Mouse (Mus musculus) embryonic facial prominence, embryonic 12.5 days (tissue): ENCODE results near the gene Apoc2. TPM values are rescaled to one million over a fixed set of nuclear protein-coding genes. Genes with fewer than 3 reads are reported as not detected.
A peak's percentile ranks its signal among the peaks of the same experiment; 100 is the strongest.

Experiments
- ATAC-seq: fragments of 200-750 bp; cut with Nextera tagmentation; 2 replicates; pipeline ENCODE4 v1.8.0; 2017; ENCODE audit not compliant: insufficient number of reproducible peaks, insufficient read depth, low FRiP score, low TSS enrichment
- H3K27ac ChIP-seq: fragments of 300-500 bp; sonication (generic); 2 replicates; pipeline ENCODE4 v1.5.1; 2016; ENCODE audit warnings: mild to moderate bottlenecking
- H3K27me3 ChIP-seq: fragments of 300-500 bp; sonication (generic); 2 replicates; pipeline ENCODE4 v1.6.1; 2016; ENCODE audit warnings: mild to moderate bottlenecking, moderate library complexity
- H3K36me3 ChIP-seq: fragments of 300-500 bp; sonication (generic); 2 replicates; pipeline ENCODE4 v1.6.1; 2016; ENCODE audit warnings: mild to moderate bottlenecking
- H3K4me1 ChIP-seq: fragments of 300-500 bp; sonication (generic); 2 replicates; pipeline ENCODE4 v1.6.1; 2016
- H3K4me2 ChIP-seq: fragments of 300-500 bp; sonication (generic); replicated peaks from 2 replicates; pipeline ENCODE4 v1.6.1; 2016; ENCODE audit warnings: mild to moderate bottlenecking, moderate library complexity
- H3K4me3 ChIP-seq: fragments of 300-500 bp; sonication (generic); 2 replicates; pipeline ENCODE4 v1.5.1; 2016; ENCODE audit warnings: mild to moderate bottlenecking
- H3K9ac ChIP-seq: fragments of 300-500 bp; sonication (generic); 2 replicates; pipeline ENCODE4 v1.6.1; 2016; ENCODE audit warnings: mild to moderate bottlenecking, moderate library complexity
- H3K9me3 ChIP-seq: fragments of 300-500 bp; sonication (generic); 2 replicates; pipeline ENCODE4 v1.6.1; 2016; ENCODE audit warnings: mild to moderate bottlenecking, moderate library complexity
- WGBS: fragments of 180-500 bp; shearing (Covaris S2); methylation state at CpG from one replicate; pipeline ENCODE4 v1.1.7; 2016; 5-methylcytosine and 5-hydroxymethylcytosine counted together
- polyA plus RNA-seq: library from polyadenylated mRNA; unstranded; fragments of >200 nt; fragmentation: Nextera tagmentation; extraction: Ambion mirVana; gene quantifications from 2 replicates; pipeline ENCODE4 v1.2.1, GENCODE M21; 2016

The Apoc2 gene
- polyA plus RNA-seq, 1 experiment from 2014 or later: 0.83 TPM

DNA sequence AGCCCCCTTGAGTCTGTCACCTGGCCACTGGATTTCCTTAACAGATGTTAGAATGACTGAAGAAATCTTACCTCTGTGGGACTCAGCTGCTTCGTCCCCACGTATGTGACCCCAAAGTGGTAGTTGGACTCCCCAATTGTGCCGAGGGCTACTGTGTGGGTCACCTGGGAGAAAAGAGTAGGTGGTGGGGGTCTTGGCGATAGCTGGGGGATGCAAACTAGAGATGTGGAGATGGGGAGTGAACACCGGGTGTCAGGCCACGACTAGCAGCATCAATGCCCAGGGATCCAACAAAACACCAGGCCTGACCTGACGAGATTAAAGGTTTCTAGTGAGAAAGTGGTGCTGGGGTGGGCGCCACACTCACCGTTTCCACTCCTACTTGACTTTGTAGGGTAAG lies 35.9 kb upstream of the Apoc2 start:
- peaks cover 18% of the 10 kb centered on the region; the same call in 1 of the 2 replicates for H3K4me1 ChIP-seq
- no peak overlapping the region for H3K4me3 ChIP-seq
- 90% methylated on average over 9 of the region's 9 CpGs for WGBS
- no peak for ATAC-seq
- no peak overlapping the region for H3K27ac ChIP-seq
- H3K4me2 ChIP-seq: 0 out of 2 replicates have a peak overlapping the region, but pooled peaks have one; percentile 76
- no peaks in the 10 kb centered on the region for H3K27me3 ChIP-seq
- no peaks in the 10 kb centered on the region for H3K9me3 ChIP-seq
- H3K9ac ChIP-seq: no peak overlapping the region
- H3K36me3 ChIP-seq: peaks cover 49% of the 10 kb centered on the region

GRCm38 (mm10) chr7:19713196-19713595 lies 35.5 kb upstream of the Apoc2 start:
- no peak overlapping the region for H3K27ac ChIP-seq
- H3K4me3 ChIP-seq: no peak overlapping the region
- no peaks in the 10 kb centered on the region for H3K9me3 ChIP-seq
- no peak overlapping the region for H3K9ac ChIP-seq
- 58% methylated on average over 4 of the region's 4 CpGs for WGBS
- H3K4me1 ChIP-seq: peaks cover 18% of the 10 kb centered on the region; the same call in 1 of the 2 replicates
- peaks cover 50% of the 10 kb centered on the region for H3K36me3 ChIP-seq
- H3K4me2 ChIP-seq: no peak overlapping the region
- H3K27me3 ChIP-seq: no peaks in the 10 kb centered on the region
- ATAC-seq: no peak

DNA sequence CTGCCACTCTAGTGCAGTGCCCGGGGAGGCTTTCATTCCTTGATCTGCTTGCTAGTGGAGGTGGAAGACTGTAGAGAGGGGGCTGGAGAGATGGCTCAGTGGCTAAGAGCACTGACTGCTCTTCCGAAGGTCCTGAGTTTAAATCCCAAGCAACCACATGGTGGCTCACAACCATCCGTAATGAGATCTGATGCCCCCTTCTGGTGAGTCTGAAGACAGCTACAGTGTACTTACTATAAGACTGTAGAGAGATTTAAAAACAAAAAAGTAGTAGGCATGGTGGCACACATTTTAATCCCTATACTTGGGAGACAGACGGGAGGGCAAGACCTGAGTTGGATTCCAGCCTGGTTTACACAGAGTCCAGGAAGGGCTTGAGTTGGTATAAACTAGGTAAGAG lies 34.7 kb upstream of the Apoc2 start:
- Histone ChIP-seq H3K9ac (no peak overlapping the region), H3K27ac (no peak overlapping the region), H3K9me3 (no peaks in the 10 kb centered on the region), H3K4me1 (peaks cover 18% of the 10 kb centered on the region; the same call in 1 of the 2 replicates), H3K4me2 (no peak overlapping the region), H3K27me3 (no peaks in the 10 kb centered on the region), H3K4me3 (no peak overlapping the region), H3K36me3 (peaks cover 52% of the 10 kb centered on the region)
- whole genome bisulfite sequencing: 82% methylated on average over 4 of the region's 4 CpGs
- no peak for ATAC-seq

DNA sequence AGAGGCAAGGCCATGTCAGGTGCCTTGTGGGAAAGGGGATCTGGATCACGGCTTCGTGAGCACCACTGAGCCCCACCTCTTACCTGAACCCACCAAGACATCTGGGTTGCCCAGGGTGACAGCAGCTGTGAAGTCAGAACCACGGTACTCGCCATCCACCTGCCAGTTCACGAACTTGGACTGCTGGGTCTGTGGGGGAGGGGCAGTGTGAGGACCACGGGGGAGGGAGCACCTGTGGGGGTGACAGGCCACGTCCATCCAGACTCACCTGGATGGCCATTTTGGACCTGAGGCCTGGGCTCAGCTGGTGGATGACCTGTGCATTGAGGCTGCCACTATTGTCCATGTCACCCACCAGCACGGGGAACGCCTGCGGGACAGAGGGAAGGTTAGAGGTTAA lies 32.9 kb upstream of the Apoc2 start:
- 94% methylated on average over 10 of the region's 10 CpGs for WGBS
- peaks cover 58% of the 10 kb centered on the region for H3K36me3 ChIP-seq
- H3K4me3 ChIP-seq: no peak overlapping the region
- H3K27ac ChIP-seq: no peak overlapping the region
- H3K4me1 ChIP-seq: peaks cover 10% of the 10 kb centered on the region; the same call in 1 of the 2 replicates
- no peaks in the 10 kb centered on the region for H3K9me3 ChIP-seq
- H3K4me2 ChIP-seq: no peak overlapping the region
- no peak overlapping the region for H3K9ac ChIP-seq
- no peak for ATAC-seq
- no peaks in the 10 kb centered on the region for H3K27me3 ChIP-seq

DNA sequence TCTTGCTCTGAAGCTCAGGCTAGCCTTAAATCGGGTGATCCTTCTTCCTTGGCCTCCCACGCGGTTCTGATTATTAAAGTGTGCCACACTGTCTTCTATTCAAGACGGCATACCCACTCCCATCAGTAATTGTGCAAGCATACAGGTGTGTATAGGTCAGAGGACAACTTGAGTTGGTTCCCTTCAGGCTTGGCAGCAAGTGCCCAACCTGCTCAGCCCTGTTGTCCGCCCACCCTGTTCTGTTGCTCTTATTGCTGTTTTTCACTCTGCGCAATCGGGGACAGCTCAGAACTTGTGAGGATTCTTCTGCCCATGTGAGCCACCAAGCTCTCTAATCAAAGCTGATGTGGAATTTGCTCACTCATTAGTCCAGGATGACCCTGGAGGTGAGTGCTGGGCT lies 27.5 kb upstream of the Apoc2 start:
- H3K9me3 ChIP-seq: no peaks in the 10 kb centered on the region
- H3K4me2 ChIP-seq: no peak overlapping the region
- H3K4me3 ChIP-seq: no peak overlapping the region
- no peak for ATAC-seq
- H3K4me1 ChIP-seq: no peaks in the 10 kb centered on the region; the same call in 1 of the 2 replicates
- H3K27ac ChIP-seq: no peak overlapping the region
- no peak overlapping the region for H3K9ac ChIP-seq
- WGBS: 95% methylated on average over 7 of the region's 7 CpGs
- H3K27me3 ChIP-seq: no peaks in the 10 kb centered on the region
- H3K36me3 ChIP-seq: peaks cover 74% of the 10 kb centered on the region

- Histone ChIP-seq H3K4me1 (peaks cover 2% of the 10 kb centered on the region), H3K9ac (no peak overlapping the region), H3K4me3 (no peak overlapping the region), H3K4me2 (no peak overlapping the region), H3K27me3 (no peaks in the 10 kb centered on the region), H3K36me3 (peaks cover 68% of the 10 kb centered on the region), H3K9me3 (no peaks in the 10 kb centered on the region), H3K27ac (no peak overlapping the region)
- ATAC-seq: no peak
- WGBS: 88% methylated on average over 4 of the region's 4 CpGs
These were observed 26.7 kb upstream of the Apoc2 start for GRCm38 (mm10) chr7:19704475-19704874.

DNA sequence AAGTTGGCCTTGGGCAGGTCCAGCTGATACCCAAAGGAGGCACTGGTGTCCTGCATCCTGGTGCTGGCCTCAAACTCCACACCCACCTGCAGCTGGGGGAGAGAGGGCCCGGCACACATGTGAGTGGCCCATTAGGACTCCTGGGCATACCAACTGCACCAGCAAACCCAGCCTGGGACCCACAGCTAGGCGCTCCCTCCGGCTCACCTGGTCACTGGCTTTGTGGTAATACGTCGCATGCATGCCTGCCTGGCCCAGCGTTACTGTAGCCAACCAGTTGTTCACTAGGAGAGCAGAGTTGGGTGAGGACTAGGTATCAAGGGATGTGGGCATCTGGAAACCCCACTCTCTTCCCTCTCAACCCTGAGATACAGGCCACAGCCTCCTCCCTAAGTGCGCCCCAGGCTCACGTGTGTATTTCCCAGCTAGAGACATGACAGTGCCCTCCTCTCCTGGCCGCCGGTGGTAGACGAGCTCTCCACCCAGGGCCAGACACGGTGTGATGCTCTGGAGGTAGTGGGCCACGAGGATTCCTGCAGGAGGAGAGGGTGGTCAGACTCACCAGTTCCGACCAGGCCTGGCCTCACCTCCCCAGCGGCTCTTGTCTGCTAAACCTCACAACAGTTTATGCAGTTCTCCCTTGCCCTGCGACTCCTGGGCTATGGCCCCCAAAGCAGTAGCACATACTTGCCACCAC lies 25.3 kb upstream of the Apoc2 start:
- H3K27ac ChIP-seq: no peak overlapping the region
- no peak overlapping the region for H3K4me3 ChIP-seq
- no peak overlapping the region for H3K9ac ChIP-seq
- H3K4me2 ChIP-seq: no peak overlapping the region
- 90% methylated on average over 16 of the region's 16 CpGs for WGBS
- H3K36me3 ChIP-seq: peaks cover 56% of the 10 kb centered on the region
- no peaks in the 10 kb centered on the region for H3K9me3 ChIP-seq
- peaks cover 12% of the 10 kb centered on the region for H3K4me1 ChIP-seq
- no peaks in the 10 kb centered on the region for H3K27me3 ChIP-seq
- ATAC-seq: no peak

GRCm38 (mm10) chr7:19701069-19701761 lies 23.5 kb upstream of the Apoc2 start:
- H3K27me3 ChIP-seq: no peaks in the 10 kb centered on the region
- 0 out of 2 replicates have a peak overlapping the region, but pooled peaks have one; percentile 57 for H3K27ac ChIP-seq
- 33% methylated on average over 22 of the region's 22 CpGs for WGBS
- peaks cover 6% of the 10 kb centered on the region; the same call in 1 of the 2 replicates for H3K9me3 ChIP-seq
- peaks cover 52% of the 10 kb centered on the region for H3K36me3 ChIP-seq
- H3K9ac ChIP-seq: no peak overlapping the region
- no peak overlapping the region for H3K4me3 ChIP-seq
- ATAC-seq: peak; percentile 73; the same call in 1 of the 2 replicates
- no peak overlapping the region for H3K4me2 ChIP-seq
- H3K4me1 ChIP-seq: peaks cover 17% of the 10 kb centered on the region

DNA sequence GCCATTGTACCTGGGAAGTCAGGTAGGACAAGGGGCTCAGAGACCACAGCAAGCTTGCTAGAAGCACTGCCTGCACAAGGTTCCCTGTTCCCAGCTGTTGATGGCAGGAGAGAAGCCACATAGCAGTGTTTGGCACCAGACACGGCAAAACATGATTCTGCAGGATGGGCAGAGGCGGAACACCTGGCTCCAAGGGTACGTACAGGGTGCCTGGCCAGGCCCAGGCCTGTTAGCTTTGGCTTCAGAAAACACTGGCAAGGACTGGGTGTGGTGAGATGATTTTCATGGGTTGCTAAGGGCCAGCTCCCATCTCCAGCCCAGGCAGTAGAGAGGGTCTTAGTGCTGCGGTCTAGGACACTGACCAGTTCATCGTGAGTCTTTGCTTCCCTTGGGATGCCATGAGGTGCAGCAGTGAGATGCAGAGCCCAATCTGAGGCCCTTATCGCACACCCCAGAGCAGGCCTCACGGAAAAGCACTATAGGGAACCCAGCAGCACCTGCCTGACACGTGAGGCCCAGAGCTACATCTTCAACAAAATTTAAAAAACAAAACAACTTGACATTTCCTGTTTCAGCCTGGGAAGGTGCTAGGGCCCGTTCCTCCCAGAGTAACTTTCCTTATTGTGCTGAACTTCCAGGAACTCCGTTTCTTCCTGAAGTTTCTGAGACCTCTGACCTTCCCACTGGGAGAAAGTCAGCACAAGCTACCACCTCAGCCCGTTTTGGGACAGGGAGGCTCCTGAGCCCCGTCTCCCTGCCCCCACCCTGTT lies 22.7 kb upstream of the Apoc2 start:
- Histone ChIP-seq H3K4me2 (no peak overlapping the region), H3K27ac (no peak overlapping the region), H3K27me3 (no peaks in the 10 kb centered on the region), H3K9ac (no peak overlapping the region), H3K9me3 (peaks cover 6% of the 10 kb centered on the region; the same call in 1 of the 2 replicates), H3K4me3 (no peak overlapping the region), H3K36me3 (peaks cover 54% of the 10 kb centered on the region), H3K4me1 (peaks cover 17% of the 10 kb centered on the region)
- WGBS: 60% methylated on average over 12 of the region's 12 CpGs
- no peak for ATAC-seq

DNA sequence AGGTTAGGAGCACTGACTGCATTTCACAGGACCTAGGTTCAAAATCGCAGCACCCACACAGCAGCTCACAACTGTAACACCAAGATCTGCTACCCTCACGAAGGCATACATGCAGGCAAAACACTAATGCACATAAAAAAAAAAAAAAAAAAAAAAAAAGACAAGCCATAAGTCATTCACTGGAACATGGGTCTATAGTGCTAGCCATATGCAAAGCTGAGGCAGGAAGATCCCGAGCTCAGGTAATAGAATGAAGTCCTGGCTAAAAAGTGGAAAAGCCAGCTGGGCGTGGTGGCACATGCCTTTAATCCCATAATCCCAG lies 22.0 kb upstream of the Apoc2 start:
- Histone ChIP-seq H3K4me2 (no peak overlapping the region), H3K36me3 (peaks cover 47% of the 10 kb centered on the region), H3K4me1 (peaks cover 17% of the 10 kb centered on the region), H3K9ac (peak overlapping the region; percentile 25; the same call in 1 of the 2 replicates), H3K27ac (0 out of 2 replicates have a peak overlapping the region, but pooled peaks have one; percentile 30), H3K9me3 (peaks cover 6% of the 10 kb centered on the region; the same call in 1 of the 2 replicates), H3K4me3 (no peak overlapping the region), H3K27me3 (no peaks in the 10 kb centered on the region)
- ATAC-seq: no peak
- 75% methylated on average over 4 of the region's 4 CpGs for WGBS

GRCm38 (mm10) chr7:19698907-19699826 lies 21.4 kb upstream of the Apoc2 start, which contains the start of gene Apoe:
Gene Apoe (minus strand): TSS chr7:19699188.
- ATAC-seq: no peak
- H3K27me3 ChIP-seq: no peaks in the 10 kb centered on the region

More at GRCm38 (mm10) chr7:19698907-19699826, 21.4 kb upstream of the Apoc2 start, which contains the start of gene Apoe:
- Histone ChIP-seq H3K27ac (peak within 1 kb of the TSS; percentile 30; the same call in 1 of the 2 replicates), H3K4me1 (peaks cover 17% of the 10 kb centered on the region), H3K9me3 (peaks cover 6% of the 10 kb centered on the region; the same call in 1 of the 2 replicates), H3K9ac (peak within 1 kb of the TSS; percentile 33), H3K36me3 (peaks cover 40% of the 10 kb centered on the region), H3K4me3 (peak within 1 kb of the TSS; percentile 33), H3K4me2 (peak within 1 kb of the TSS; percentile 66)
- 2% methylated on average over 20 of the region's 20 CpGs for WGBS
